Mouse (Mus musculus) adrenal gland, postnatal 14 days (tissue): Measurements from ENCODE around the gene Lmcd1. TPM values are rescaled to one million over a fixed set of nuclear protein-coding genes. Genes with fewer than 3 reads are reported as not detected.

Source experiments
- DNase-seq: peaks from one replicate; pipeline ENCODE4 v3.0.0; 2021; ENCODE audit warnings: mixed read lengths
- total RNA-seq: library from RNA; stranded (reverse); gene quantifications from 2 replicates; pipeline ENCODE4 v1.2.3, GENCODE M21; 2021

The Lmcd1 gene
- total RNA-seq, 1 experiment from 2014 or later: 5.6 TPM

DNA sequence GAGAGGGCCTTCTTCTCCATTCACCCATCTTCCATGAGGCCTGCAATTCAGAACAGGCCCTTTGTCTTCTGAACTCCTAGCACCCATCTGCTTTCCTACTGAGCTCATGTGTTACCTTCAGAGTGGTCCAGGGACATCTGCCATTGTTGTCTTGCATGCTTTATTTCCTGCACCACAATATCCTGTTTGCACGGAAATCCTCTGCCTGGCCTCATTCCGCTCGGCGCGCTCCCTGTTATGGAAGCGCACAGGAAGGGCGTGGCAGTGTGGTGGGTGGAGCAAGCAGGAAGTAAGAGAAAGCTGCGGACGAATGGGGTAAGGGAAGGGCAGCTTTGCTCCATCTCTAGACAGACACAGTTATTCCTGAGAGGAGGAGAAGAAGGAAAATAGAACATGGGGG lies 14.1 kb downstream of the Lmcd1 start:
- DNase-seq: peak; percentile 54

DNA sequence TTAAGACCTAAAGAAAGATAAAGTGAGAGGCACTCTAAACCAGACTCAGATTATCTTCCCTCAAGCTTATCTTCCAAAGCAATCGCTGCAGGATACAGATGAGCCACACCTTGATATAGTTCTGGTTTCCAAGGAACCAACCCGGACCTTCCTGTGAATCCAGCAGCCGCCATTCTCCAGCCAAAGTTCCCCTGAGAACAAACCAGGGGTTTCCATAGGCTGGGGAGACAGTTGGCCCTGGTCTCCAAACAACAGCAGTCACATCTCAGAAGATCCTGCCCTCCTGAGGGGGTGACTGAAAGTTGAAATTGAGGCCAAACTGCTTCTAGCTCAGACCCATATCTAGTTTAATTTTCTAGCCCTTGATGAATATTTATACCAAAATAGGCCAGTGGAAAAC lies 14.7 kb downstream of the Lmcd1 start:
- no peak for DNase-seq

DNA sequence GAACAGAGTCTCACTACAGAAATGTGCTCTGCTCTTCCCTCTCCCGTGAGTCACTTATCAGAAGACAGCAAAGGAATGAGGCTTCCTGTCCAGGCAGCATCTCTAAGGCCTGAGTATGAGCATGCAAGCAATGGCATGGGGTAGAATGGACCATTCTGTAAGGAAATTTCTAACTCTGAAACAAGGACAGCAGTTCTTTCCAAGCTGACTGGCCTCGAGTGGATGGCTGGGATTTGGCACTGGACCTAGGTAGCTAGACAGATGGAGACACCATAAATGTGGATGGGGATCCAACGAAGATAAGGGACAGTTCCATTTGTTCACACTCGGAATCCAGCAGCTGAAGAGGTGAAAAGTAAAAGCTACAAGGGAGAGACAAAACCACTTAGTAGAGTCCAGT lies 17.6 kb downstream of the Lmcd1 start:
- no peak for DNase-seq

DNA sequence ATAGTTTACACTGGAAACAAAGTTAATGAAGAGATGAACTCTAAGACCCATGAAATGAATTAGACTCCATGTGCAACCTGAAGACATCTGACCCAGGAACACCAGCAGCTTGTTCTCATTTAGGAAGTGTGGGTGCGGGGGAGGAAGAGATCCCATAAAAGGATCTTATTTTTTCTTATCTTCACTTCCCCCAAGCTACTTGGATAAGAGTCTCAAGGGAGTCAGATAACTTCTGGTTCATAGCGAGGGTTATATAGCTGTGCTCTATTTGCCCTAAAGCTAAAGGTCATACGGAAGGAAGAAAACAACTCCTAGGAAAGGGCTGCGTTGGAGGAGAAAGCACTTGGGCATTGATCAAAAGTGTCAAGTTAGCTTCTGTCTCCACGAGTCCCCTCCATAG lies 19.8 kb downstream of the Lmcd1 start:
- DNase-seq: no peak

DNA sequence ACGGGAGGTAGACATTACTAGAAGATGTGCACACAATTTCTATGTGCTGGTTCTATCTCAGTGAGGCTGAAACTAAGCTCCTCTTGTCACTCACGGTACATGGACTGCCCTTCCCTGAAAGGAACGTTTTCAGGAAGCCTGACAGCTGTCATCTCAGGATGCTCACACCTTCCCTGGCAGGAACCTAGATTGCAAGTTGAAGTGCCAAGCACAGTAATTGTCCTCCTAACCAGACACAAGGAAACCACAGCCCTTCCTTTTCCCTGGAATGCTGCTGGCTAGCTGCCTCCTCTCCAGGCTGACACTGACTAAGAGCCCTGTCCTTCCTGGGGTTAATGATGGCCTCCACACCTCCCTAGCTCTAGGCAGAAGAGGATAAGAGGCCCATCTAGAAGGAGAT lies 21.7 kb downstream of the Lmcd1 start:
- DNase-seq: peak; percentile 26

DNA sequence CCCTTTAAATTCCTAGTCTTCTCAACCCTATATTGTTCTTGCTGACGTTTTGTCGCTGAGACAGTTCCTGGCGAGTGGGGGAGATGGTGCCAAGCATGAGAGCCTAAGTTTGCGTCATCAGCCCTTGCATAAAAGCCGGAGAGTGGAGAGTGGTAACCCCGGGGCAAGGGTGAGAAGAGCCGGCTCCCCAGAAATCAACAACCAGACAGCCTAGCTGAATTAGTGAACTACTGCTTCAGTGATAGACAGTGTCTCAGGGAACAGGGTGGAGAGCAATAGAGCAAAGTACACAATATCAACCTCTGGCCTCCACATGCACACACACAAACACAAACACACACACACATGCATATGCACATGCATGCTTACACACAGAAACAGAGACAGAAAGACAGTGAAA lies 26.6 kb downstream of the Lmcd1 start:
- DNase-seq: no peak

DNA sequence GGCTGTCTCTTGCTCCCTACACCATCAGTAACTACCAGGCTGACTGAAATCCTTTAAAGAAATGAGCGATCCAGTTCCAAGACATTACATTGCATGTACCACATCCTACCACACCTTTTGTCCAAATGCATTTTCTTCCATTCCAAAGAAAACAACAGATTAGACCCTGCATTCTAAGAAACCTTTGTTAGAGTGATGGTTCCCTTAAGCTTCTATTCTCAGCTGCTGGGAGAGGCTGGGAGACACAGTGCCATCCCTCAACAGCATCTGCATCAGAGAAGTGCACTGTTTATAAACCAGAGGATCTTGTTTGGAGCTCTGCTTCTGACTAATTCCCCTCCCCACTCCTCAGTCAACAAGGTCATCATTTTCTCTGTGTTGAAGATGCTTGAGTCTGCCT lies 27.1 kb downstream of the Lmcd1 start:
- DNase-seq: no peak

DNA sequence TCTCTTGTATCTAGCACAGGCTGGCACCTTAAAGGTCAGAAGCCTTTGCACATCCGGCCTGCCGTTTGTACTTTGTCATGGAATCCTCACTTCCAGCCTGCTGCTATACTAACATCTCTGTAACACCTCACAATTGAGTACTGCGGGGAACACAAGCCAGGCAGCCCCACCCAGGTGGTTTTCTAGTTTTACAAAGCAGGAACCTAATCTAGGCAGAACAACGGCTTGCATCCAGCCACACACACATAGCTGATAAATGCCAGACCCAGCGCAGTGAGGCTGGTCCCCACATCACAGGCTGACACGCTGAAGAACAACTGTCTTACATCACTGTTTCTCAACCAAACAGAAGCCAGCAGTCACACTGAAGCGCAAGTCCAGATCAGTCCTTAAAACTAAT lies 28.7 kb downstream of the Lmcd1 start:
- no peak for DNase-seq

DNA sequence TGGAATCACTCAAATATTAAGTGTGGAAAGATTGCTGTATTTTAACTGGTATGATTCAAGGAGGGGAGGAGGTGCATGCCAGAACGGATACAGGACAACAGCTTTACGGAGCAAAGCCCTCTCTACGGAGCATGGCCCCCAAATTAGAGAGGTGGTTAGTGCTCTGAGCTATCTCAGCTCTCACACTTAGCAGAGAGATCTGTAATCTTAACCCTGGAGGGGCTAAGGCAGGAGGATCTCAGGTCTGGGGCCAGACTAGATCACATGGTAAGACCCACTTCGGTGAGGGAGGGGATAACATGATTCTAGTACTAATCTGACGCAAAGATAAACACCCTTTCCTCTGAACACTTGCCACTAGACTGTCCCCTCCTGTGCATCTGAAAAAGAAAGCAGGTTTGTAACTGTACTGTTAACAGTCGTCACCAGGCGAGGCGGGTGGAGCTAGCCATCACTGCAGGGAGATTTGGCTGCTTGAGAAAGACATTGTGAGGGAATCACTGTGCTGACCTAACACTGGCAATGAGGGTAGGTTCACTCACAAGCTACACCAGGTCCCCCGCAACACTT lies 29.3 kb downstream of the Lmcd1 start:
- DNase-seq: no peak

DNA sequence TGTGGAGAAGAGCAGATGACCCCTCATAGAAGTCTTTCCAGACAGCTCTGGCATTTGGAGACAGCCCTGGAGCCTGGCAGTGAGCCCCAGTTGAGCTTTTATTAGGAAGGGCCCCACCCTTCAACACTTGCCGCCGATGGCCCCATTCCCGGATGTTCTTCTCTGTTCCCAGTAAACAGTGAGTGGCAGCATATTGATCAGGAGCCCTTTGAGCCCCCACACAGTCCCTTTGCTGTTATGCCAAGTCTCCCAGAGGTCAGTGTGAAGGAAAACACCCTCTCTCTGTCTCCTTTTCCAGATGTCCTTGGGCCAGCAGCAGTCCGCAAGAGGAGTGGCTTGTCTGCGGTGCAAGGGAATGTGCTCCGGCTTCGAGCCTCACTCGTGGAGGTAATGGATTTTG lies 31.2 kb downstream of the Lmcd1 start:
- peak; percentile 45 for DNase-seq

DNA sequence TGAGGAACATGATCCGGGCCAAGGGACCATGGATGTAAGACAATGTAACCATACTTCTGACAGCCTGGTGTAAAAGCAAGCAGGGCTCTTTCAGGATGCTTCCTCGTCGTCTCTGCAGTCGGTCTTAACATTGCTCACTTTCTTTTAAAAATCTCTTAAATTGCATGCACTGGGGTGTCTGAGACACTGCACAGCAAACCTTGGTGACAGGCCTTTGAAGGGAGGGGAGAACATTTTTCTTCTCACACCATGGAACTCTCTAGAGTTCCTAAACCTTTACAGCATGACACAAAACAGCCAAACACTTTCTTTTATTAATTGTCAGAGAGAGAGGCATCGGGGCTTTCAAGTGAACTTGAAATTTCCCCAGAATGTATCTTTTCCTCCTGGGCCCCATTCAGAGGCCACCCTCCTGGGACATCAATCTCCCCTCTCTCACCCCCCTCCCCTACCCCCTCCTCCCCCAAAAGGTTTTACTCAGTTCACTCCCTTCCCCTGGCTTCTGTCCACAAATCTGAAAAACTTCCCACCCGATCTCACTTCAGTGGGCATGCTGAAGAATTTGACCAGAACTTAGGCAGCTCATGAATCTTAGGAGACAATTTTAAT lies 35.9 kb downstream of the Lmcd1 start:
- DNase-seq: no peak

DNA sequence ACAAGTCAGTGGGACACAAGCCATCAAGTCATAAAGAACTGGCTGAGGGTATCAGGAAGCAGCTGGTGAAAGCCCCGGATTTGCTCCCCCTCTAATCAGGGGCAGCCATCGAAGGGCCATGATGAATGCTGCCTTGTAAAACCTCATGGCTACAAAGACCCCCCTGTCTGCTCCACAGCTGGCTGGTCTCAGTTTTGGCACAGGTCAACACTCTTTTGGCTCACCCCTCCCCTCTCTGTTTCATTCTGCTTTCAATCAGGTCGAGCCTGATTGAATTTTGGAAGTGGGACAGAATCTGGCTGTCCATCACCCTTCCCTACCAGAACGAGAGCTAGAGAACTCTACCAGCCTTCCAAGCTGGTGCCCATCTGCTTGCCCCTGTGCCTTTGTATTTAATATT lies 37.8 kb downstream of the Lmcd1 start:
- DNase-seq: no peak

DNA sequence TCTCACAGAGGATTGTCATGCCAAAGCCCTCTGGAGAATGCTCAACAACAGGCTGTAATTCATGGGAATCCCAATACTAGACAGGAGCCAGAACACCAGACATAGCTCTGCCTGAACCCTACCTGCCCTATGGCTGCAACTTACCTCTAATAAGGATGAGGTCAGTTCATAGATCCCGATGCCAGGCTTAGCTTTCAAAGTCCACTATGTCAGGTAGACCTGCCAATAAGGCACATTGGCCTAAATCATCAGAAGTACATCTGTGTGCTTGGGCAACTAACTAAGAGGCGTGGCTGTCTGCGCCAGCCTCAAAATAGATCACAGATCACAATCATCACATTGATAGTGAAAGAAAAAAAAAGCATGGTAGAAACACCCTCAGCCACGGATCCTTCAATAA lies 45.9 kb downstream of the Lmcd1 start:
- no peak for DNase-seq

DNA sequence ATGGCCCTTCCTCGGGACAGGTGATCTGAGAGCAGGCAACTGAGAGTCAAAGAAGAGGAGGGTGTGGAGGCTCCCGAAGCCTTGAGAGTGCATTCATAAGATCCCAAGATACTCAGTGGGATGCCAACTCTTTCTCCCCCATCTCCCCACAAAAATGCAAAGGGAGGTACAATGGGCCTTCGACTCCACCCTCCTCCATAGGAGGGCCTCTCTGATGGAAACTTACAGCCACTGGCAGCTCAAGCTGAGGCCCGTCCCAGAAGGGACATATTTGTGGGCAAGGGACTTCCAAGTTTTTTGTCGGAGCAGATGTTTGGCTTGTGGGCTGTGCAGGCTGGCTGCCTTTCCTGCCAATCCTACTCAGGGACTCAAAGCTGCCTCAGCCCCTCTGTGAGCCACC lies 47.1 kb downstream of the Lmcd1 start:
- no peak for DNase-seq

DNA sequence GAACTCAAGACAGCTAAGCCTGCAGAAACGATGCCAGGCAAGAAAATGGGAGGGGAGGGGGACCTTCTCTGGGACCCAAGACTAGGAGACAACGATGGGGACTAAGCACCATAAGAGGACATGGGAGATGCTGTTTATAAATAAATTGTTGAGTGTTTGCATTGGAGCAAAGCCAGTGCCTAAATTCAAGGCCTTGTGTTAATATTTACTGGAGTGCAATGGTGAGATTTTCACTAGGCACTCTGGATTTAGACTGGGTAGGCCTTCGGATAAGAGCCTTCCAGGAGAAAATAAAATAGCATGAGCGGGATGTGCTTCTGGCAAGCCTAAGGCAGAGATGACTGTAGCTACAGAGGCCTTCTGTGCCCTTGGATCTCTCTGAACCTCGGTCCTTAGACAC lies 49.4 kb downstream of the Lmcd1 start:
- no peak for DNase-seq

DNA sequence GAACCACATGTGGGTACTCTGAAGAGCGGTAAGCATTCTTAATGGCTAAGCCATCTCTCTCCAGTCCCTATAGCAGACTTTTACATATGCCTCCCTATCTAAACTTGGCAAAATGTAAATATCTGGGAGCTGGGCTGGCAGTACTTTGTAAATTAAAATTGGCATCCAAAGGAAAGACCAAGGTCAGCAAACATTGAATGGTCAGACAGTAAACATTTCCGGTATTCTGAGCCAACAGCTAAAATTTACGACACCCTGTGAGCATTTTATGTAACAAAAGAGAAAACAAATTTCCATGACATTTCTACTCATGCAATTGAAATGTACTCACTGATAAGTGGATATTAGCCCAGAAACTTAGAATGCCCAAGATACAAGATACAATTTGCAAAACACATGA lies 51.7 kb downstream of the Lmcd1 start:
- DNase-seq: no peak

DNA sequence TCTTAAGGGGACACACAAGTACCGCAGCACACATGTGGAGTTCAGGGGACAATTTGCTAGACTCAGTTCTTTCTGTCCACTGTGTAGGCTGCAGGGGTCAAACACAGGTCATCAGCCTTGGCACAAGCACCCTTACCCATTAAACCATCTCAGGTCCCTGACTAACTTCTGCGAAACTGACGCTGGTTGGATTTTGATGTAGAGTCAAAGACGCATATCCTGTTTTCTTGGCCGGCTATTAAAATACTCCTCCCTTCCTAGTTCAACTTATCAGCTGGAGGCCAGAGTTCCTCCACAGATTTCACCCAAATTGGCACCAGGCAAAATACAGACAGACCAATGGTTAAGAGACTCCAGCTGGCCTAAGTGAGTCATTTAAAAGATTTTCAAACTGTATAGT lies 54.2 kb downstream of the Lmcd1 start:
- DNase-seq: no peak

DNA sequence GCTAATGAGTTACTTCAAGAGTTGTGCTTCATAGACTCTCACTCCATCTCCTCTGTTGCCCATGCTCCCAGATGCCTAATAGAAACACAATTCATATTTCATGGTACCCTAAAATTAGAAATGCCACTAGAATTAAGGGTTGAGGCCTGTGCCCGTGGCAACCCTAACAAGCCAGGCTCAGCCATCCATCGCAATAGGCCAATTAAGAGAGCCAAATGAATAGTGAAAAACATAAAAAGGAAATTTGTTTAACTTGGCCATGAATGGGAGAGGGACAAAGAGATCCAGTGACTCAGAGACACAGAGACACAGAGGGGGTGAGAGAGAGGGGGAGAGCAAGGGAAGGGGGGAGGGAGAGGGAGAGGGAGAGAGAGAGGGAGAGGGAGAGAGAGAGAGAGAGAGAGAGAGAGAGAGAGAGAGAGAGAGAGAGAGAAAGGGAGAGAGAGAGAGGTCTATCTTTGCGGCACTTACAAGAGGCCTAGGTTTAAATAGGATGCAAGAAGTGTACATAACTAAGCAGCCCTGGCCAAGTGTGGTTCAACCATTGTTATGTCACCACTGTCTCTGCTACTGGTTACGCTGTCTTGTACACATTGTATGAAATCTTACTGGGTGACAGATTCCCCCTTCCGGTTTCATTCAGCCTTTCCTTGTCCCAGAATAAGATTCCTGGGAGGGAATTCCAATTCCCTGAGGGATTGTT lies 57.1 kb downstream of the Lmcd1 start:
- no peak for DNase-seq

DNA sequence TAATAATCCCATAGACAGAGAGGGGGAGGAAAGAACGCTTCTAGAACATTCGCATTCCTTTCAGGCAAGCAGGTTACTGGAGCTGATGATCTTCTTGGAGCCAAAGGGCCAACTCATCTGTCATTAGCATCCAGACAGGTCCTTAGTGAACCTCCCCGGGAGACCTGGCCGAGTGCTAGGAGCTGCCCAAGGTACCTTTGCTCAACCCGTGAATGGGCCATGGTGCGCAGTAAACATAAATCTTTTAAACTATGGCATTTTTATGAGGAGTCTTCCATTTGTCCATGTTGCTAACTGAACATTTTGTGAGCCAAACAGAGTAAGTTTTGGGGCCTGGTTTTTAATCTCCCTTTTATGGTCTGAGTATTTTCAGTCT lies 57.7 kb downstream of the Lmcd1 start:
- DNase-seq: no peak

DNA sequence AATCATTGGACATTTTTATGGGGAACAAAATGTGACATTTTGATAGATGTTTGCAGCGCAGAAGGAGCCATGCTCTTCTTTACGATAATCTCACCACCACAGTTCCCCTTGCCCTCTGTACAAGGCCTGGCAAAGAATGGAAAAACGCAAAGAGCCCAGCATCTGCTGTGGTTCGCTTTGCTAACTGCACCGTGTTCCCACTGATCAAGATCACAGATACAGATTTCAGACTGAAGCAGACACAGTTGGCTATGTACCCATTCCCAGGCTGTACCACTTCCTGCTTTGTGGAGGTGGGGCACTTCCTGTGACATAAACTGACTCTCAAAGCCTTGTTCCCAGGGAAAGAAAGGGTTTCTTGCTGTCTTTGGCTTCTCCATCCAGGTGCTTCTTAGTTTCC lies 60.4 kb downstream of the Lmcd1 start:
- DNase-seq: no peak

DNA sequence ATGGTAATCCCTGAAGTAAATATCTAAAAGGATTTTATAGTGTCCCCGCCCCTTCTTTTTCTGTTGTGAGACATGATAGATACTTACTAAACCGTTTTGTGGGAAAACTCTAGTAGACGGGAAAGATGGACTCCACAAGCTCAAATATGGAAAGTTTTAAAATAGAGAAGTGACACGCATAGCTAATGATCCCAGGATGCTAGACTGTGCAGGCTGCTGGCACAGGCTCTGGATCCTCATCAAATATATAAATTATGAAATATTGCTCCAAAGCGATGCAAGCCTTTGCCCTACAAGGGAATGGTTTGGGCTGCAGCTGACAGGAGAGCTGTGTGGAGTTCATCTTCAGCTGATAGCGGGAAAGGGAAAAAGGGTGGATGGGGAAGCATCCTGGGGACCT lies 64.1 kb downstream of the Lmcd1 start:
- no peak for DNase-seq

DNA sequence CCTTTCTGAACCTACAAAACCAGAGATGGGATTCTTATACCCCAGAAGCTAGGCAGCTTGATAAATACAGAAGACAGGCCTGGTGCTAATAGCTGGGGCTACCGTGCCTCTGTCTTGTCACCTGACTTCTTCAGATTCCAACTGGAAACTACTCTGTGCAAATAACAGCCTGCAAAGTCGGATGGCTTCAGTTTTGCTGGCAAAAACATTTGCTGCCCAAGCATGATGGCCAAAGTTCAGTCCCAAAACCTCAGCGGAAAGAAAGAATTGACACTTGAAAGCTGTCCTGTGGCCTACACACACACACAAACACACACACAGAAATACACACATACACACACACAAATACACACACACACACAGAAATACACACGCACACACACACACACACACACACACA lies 65.5 kb downstream of the Lmcd1 start:
- no peak for DNase-seq

DNA sequence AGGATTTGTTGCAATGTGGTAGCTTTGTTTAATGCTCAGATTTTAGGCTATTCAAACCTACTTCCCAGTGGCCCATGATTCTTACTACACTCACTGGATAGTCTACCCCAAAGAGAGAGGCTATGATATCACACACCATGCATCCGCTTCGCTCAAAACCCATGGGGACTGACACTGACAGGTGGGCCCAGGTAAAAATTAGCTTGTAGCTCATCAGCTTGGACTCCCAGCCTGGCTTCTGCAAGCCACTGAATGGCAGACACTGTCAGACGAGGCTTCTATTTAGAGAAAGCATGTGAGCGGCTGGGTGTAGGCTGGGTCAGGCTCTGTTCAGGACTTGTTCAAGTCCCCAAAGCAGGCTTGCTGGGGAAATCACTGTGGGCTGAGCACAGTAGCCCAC lies 76.9 kb downstream of the Lmcd1 start:
- no peak for DNase-seq

DNA sequence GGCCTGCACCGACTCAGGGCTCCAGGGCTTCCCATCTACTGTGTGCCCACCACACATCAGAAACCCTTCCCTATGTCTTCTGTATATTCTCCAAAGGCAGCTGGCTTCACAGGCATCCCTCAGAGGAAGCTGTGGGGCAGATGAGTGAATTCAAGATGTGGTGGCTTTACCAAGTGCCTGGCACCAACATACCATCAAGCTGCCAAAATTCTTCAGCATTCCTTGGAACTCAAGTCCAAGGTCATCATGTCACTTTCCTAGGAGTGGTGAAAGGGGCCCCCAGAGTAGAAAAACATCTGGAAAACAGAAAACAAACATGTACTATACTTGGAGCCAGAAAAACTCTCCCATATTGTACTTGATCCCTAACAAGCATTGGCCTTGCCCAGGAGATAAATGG lies 85.8 kb downstream of the Lmcd1 start:
- peak; percentile 9 for DNase-seq
